Mouse (Mus musculus): ENCODE data around the gene Plscr2. TPM values are rescaled to one million over a fixed set of nuclear protein-coding genes. Genes with fewer than 3 reads are reported as not detected.
A peak's percentile ranks its signal among the peaks of the same experiment; 100 is the strongest.

Plscr2 gene
- total and polyA plus RNA-seq, 2 experiments from 2014 or later = 9.7 to 12.9 TPM

GRCm38 (mm10) chr9:92293560-92294548 is 18.5 kb downstream of the Plscr2 start:
- TF ChIP-seq EP300 (IDR thresholded peaks at IDR 0.05; ENCODE audit: low read depth) = no peak
- no peak for TF ChIP-seq CTCF (IDR thresholded peaks at IDR 0.05; ENCODE audit: low read depth)
- no peaks in the 10 kb centered on the region for H3K9me3 ChIP-seq (replicated peaks; ENCODE audit: control insufficient read depth, low read length)
- ATAC-seq (ENCODE audit: insufficient read depth, low read depth) = no peak
- no peak overlapping the region for H3K4me3 ChIP-seq (ENCODE audit: low read depth, low read length)
- H3K9ac ChIP-seq (replicated peaks; ENCODE audit: low read depth, low read length) = no peak overlapping the region
- no peak overlapping the region for H3K4me2 ChIP-seq (ENCODE audit: low read depth, low read length)
- peaks cover 5% of the 10 kb centered on the region for H3K4me1 ChIP-seq (ENCODE audit: control insufficient read depth, insufficient read depth)
- H3K27ac ChIP-seq (ENCODE audit: low read depth) = no peak overlapping the region
- no peak for DNase-seq (ENCODE audit: low spot score)
- peaks cover 24% of the 10 kb centered on the region for H3K36me3 ChIP-seq (replicated peaks; ENCODE audit: control insufficient read depth, insufficient read depth, low read length)
- H3K27me3 ChIP-seq (ENCODE audit: control insufficient read depth, insufficient read depth, low read length) = no peaks in the 10 kb centered on the region
- WGBS = 76% methylated on average over 2 of the region's 2 CpGs

GRCm38 (mm10) chr9:92298288-92298687 is 22.9 kb downstream of the Plscr2 start:
- Histone ChIP-seq H3K36me3 (replicated peaks; ENCODE audit: control insufficient read depth, insufficient read depth, low read length) (no peaks in the 10 kb centered on the region; the same call in 1 of the 2 replicates), H3K4me1 (ENCODE audit: control insufficient read depth, insufficient read depth) (peaks cover 5% of the 10 kb centered on the region; the same call in 1 of the 2 replicates), H3K4me3 (ENCODE audit: low read depth, low read length) (no peak overlapping the region), H3K4me2 (ENCODE audit: low read depth, low read length) (no peak overlapping the region), H3K27me3 (ENCODE audit: control insufficient read depth, insufficient read depth, low read length) (no peaks in the 10 kb centered on the region), H3K9ac (replicated peaks; ENCODE audit: low read depth, low read length) (no peak overlapping the region), H3K27ac (ENCODE audit: low read depth) (peak overlapping the region; percentile 30; the same call in 1 of the 2 replicates), H3K9me3 (replicated peaks; ENCODE audit: control insufficient read depth, low read length) (no peaks in the 10 kb centered on the region)
- DNase-seq (ENCODE audit: low spot score) (no peak), ATAC-seq (ENCODE audit: insufficient read depth, low read depth) (peak; percentile 83)
- WGBS = 26% methylated on average over 1 of the region's 1 CpGs
- TF ChIP-seq CTCF (IDR thresholded peaks at IDR 0.05; ENCODE audit: low read depth) (no peak), EP300 (IDR thresholded peaks at IDR 0.05; ENCODE audit: low read depth) (no peak)

- Histone ChIP-seq H3K9me3 (replicated peaks; ENCODE audit: control insufficient read depth, low read length) (no peaks in the 10 kb centered on the region), H3K27ac (ENCODE audit: low read depth) (no peak overlapping the region), H3K27me3 (ENCODE audit: control insufficient read depth, insufficient read depth, low read length) (no peaks in the 10 kb centered on the region), H3K36me3 (replicated peaks; ENCODE audit: control insufficient read depth, insufficient read depth, low read length) (no peaks in the 10 kb centered on the region), H3K4me2 (ENCODE audit: low read depth, low read length) (no peak overlapping the region), H3K4me3 (ENCODE audit: low read depth, low read length) (no peak overlapping the region), H3K9ac (replicated peaks; ENCODE audit: low read depth, low read length) (no peak overlapping the region), H3K4me1 (ENCODE audit: control insufficient read depth, insufficient read depth) (peaks cover 5% of the 10 kb centered on the region; the same call in 1 of the 2 replicates)
- ATAC-seq (ENCODE audit: insufficient read depth, low read depth) (no peak), DNase-seq (ENCODE audit: low spot score) (no peak)
- TF ChIP-seq CTCF (IDR thresholded peaks at IDR 0.05; ENCODE audit: low read depth) = no peak
- no peak for TF ChIP-seq EP300 (IDR thresholded peaks at IDR 0.05; ENCODE audit: low read depth)
- 40% methylated on average over 3 of the region's 3 CpGs for WGBS
Measured at GRCm38 (mm10) chr9:92301213-92301612, 25.8 kb downstream of the Plscr2 start.

GRCm38 (mm10) chr9:92305075-92305474 is 29.7 kb downstream of the Plscr2 start:
- ATAC-seq (ENCODE audit: insufficient read depth, low read depth) = no peak
- TF ChIP-seq EP300 (IDR thresholded peaks at IDR 0.05; ENCODE audit: low read depth) = no peak
- TF ChIP-seq CTCF (IDR thresholded peaks at IDR 0.05; ENCODE audit: low read depth) = no peak

GRCm38 (mm10) chr9:92305620-92306220 is 30.3 kb downstream of the Plscr2 start:
- WGBS = 82% methylated on average over 8 of the region's 8 CpGs
- ATAC-seq (ENCODE audit: insufficient read depth, low read depth) = no peak
- no peak for DNase-seq (ENCODE audit: low spot score)
- Histone ChIP-seq H3K9ac (replicated peaks; ENCODE audit: low read depth, low read length) (no peak overlapping the region), H3K27ac (ENCODE audit: low read depth) (no peak overlapping the region), H3K36me3 (replicated peaks; ENCODE audit: control insufficient read depth, insufficient read depth, low read length) (no peaks in the 10 kb centered on the region), H3K4me3 (ENCODE audit: low read depth, low read length) (no peak overlapping the region), H3K4me2 (ENCODE audit: low read depth, low read length) (no peak overlapping the region), H3K27me3 (ENCODE audit: control insufficient read depth, insufficient read depth, low read length) (no peaks in the 10 kb centered on the region), H3K4me1 (ENCODE audit: control insufficient read depth, insufficient read depth) (no peaks in the 10 kb centered on the region), H3K9me3 (replicated peaks; ENCODE audit: control insufficient read depth, low read length) (no peaks in the 10 kb centered on the region)
- TF ChIP-seq EP300 (IDR thresholded peaks at IDR 0.05; ENCODE audit: low read depth) (no peak), CTCF (IDR thresholded peaks at IDR 0.05; ENCODE audit: low read depth) (no peak)

More at GRCm38 (mm10) chr9:92305075-92305474, 29.7 kb downstream of the Plscr2 start:
- Histone ChIP-seq H3K9ac (replicated peaks; ENCODE audit: low read depth, low read length) (no peak overlapping the region), H3K4me2 (ENCODE audit: low read depth, low read length) (no peak overlapping the region), H3K27ac (ENCODE audit: low read depth) (no peak overlapping the region), H3K36me3 (replicated peaks; ENCODE audit: control insufficient read depth, insufficient read depth, low read length) (no peaks in the 10 kb centered on the region), H3K4me1 (ENCODE audit: control insufficient read depth, insufficient read depth) (no peaks in the 10 kb centered on the region), H3K9me3 (replicated peaks; ENCODE audit: control insufficient read depth, low read length) (no peaks in the 10 kb centered on the region), H3K4me3 (ENCODE audit: low read depth, low read length) (no peak overlapping the region), H3K27me3 (ENCODE audit: control insufficient read depth, insufficient read depth, low read length) (no peaks in the 10 kb centered on the region)
- 81% methylated on average over 8 of the region's 8 CpGs for WGBS
- no peak for DNase-seq (ENCODE audit: low spot score)
